Mouse (Mus musculus) neural tube, embryonic 12.5 days (tissue): ENCODE data around the gene Arhgef10l. TPM values are rescaled to one million over a fixed set of nuclear protein-coding genes. Genes with fewer than 3 reads are reported as not detected.

Experiments used
- ATAC-seq: fragments of 200-750 bp; cut with Nextera tagmentation; 2 replicates; pipeline ENCODE4 v1.8.0; 2017; ENCODE audit warnings: low read depth, mild to moderate bottlenecking, moderate TSS enrichment, moderate library complexity; ENCODE audit not compliant: low FRiP score
- H3K27ac ChIP-seq: fragments of 300-500 bp; sonication (generic); 2 replicates; pipeline ENCODE4 v1.5.1; 2016
- H3K27me3 ChIP-seq: fragments of 300-500 bp; sonication (generic); replicated peaks from 2 replicates; pipeline ENCODE4 v1.6.1; 2016; ENCODE audit warnings: mild to moderate bottlenecking
- H3K36me3 ChIP-seq: fragments of 300-500 bp; sonication (generic); 2 replicates; pipeline ENCODE4 v1.6.1; 2016; ENCODE audit warnings: mild to moderate bottlenecking
- H3K4me1 ChIP-seq: fragments of 300-500 bp; sonication (generic); 2 replicates; pipeline ENCODE4 v1.6.1; 2016
- H3K4me2 ChIP-seq: fragments of 300-500 bp; sonication (generic); replicated peaks from 2 replicates; pipeline ENCODE4 v1.6.1; 2016; ENCODE audit warnings: mild to moderate bottlenecking
- H3K4me3 ChIP-seq: fragments of 300-500 bp; sonication (generic); 2 replicates; pipeline ENCODE4 v1.5.1; 2016
- H3K9ac ChIP-seq: fragments of 300-500 bp; sonication (generic); 2 replicates; pipeline ENCODE4 v1.6.1; 2016; ENCODE audit warnings: mild to moderate bottlenecking
- H3K9me3 ChIP-seq: fragments of 300-500 bp; sonication (generic); 2 replicates; pipeline ENCODE4 v1.6.1; 2016; ENCODE audit warnings: mild to moderate bottlenecking
- WGBS: fragments of 180-500 bp; shearing (Covaris S2); methylation state at CpG from one replicate; pipeline ENCODE4 v1.1.7; 2016; 5-methylcytosine and 5-hydroxymethylcytosine counted together
- polyA plus RNA-seq: library from polyadenylated mRNA; unstranded; fragments of >200 nt; fragmentation: Nextera tagmentation; extraction: Ambion mirVana; gene quantifications from 2 replicates; pipeline ENCODE4 v1.2.1, GENCODE M21; 2016

The Arhgef10l gene
- polyA plus RNA-seq, 1 experiment from 2014 or later, result 38.8 TPM

- Histone ChIP-seq H3K27me3 (peaks cover 1% of the 10 kb centered on the region; the same call in 1 of the 2 replicates), H3K4me1 (peaks cover 21% of the 10 kb centered on the region), H3K4me2 (no peak overlapping the region), H3K27ac (no peak overlapping the region), H3K4me3 (no peak overlapping the region), H3K36me3 (peaks cover under 1% of the 10 kb centered on the region; the same call in 1 of the 2 replicates), H3K9ac (no peak overlapping the region), H3K9me3 (no peaks in the 10 kb centered on the region)
- no peak for ATAC-seq
- WGBS, result 48% methylated on average over 15 of the region's 15 CpGs
Observed at GRCm38 (mm10) chr4:140507172-140507714, 158.6 kb downstream of the Arhgef10l start.

DNA sequence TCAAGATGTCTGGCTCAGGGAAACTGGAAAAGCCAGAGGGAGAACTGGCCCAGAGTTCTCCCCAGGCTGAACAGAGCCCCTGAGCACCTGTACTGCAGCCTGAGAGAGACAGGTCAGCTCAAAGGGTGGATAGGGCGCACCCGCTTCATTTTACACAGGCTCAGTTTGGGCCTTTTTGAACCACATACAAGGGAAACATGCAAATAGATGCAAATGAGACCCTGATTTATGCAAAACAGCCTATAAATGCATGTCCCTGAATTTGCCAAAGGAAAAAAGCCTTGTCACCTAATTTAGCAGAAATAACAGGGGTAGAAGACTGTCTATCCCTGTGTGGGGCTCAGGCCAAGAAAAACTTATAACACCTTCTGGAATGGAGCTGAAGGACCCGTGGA, 160.2 kb downstream of the Arhgef10l start:
- peaks cover 3% of the 10 kb centered on the region; the same call in 1 of the 2 replicates for H3K27me3 ChIP-seq
- 72% methylated on average over 3 of the region's 3 CpGs for WGBS
- no peak overlapping the region for H3K9ac ChIP-seq
- no peak overlapping the region for H3K4me3 ChIP-seq
- no peaks in the 10 kb centered on the region for H3K36me3 ChIP-seq
- no peak overlapping the region; the same call in 1 of the 2 replicates for H3K27ac ChIP-seq
- H3K4me2 ChIP-seq, result no peak overlapping the region
- H3K4me1 ChIP-seq, result peaks cover 24% of the 10 kb centered on the region
- ATAC-seq, result no peak
- H3K9me3 ChIP-seq, result no peaks in the 10 kb centered on the region

DNA sequence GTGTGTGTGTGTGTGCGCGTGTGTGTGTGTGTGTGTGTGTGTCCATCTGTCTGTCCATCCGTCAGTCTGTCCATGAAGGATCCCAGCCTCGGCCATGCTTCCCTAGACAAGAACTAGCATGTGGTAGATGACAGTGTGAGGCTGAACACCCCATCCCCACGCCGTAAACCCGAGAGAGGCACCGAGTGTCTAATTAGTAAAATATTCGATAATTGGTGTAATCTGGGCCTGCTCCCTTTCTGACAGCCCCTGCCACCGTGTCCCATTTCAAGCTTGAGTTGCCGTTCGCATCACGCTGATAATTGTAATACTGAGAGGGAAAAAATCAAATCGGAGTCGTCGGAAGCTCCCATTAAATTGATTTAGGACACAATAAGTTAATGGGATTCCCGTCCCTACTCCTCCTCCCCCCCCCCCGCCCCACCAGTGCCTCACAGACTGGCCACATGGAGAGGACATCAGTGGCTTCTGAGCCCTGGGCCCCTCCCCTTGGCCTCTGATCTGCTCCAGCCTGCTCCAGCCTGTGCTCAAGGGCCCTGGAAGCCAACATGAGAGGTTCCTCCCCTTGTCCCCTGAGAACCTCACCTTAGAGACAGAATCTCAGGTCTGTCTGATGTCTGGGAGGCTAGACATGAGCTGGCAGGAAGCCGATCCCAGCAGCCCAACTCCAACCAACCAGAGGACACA, 160.7 kb downstream of the Arhgef10l start:
- Histone ChIP-seq H3K4me2 (no peak overlapping the region), H3K4me1 (peaks cover 24% of the 10 kb centered on the region), H3K9me3 (no peaks in the 10 kb centered on the region), H3K9ac (no peak overlapping the region), H3K4me3 (no peak overlapping the region), H3K27ac (no peak overlapping the region; the same call in 1 of the 2 replicates), H3K36me3 (no peaks in the 10 kb centered on the region), H3K27me3 (peaks cover 3% of the 10 kb centered on the region; the same call in 1 of the 2 replicates)
- ATAC-seq, result 0 out of 2 replicates have a peak, but pooled peaks have one; percentile 27
- WGBS, result 38% methylated on average over 19 of the region's 19 CpGs

DNA sequence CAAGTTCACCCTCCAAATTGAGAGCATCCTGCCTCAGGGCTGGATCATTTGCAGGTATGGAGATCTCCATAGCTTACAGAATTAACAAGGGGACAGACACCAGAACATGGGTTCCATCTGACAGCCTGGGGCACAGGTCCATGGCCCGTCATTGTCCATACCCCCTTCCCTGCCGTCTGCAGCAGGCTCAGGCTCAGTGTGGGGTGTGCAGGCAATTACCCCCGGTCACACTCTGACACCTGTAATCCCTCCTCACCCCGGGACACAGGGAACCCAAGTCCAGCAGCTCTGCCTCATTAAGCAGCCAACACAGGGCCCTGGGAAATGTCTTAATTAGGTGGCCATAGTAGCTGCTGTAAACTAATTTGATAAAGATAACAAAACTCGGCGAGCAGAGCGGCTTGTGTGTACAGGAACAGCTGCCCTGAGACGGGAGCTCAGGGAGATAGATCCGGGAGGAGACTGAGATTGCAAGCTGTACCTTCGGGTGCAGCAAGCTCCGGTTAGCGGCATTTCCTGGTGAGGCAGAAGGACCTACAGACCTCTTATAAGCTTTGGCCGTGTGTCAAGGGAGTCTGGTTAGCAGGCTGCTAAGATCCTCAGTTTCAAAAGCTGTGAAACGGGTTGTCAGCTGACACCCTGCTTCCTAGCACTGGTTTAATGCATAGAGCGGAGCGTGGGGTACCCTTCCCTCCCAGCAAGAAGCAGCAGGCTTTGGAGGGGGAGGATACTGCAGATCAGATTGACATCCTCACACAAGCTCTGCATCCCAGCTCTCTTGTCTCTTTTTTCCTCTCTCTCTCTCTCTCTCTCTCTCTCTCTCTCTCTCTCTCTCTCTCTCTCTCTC, 161.5 kb downstream of the Arhgef10l start:
- peaks cover 24% of the 10 kb centered on the region for H3K4me1 ChIP-seq
- WGBS, result 29% methylated on average over 16 of the region's 16 CpGs
- no peaks in the 10 kb centered on the region for H3K9me3 ChIP-seq
- H3K27ac ChIP-seq, result no peak overlapping the region; the same call in 1 of the 2 replicates
- H3K36me3 ChIP-seq, result no peaks in the 10 kb centered on the region
- H3K9ac ChIP-seq, result no peak overlapping the region
- peak; percentile 21; the same call in 1 of the 2 replicates for ATAC-seq
- H3K4me3 ChIP-seq, result no peak overlapping the region
- H3K4me2 ChIP-seq, result no peak overlapping the region
- peaks cover 3% of the 10 kb centered on the region; the same call in 1 of the 2 replicates for H3K27me3 ChIP-seq

GRCm38 (mm10) chr4:140500766-140501165, 165.0 kb downstream of the Arhgef10l start:
- Histone ChIP-seq H3K4me1 (peaks cover 40% of the 10 kb centered on the region), H3K27me3 (peaks cover 3% of the 10 kb centered on the region), H3K4me2 (no peak overlapping the region), H3K9me3 (no peaks in the 10 kb centered on the region), H3K9ac (no peak overlapping the region), H3K4me3 (no peak overlapping the region), H3K27ac (no peak overlapping the region), H3K36me3 (no peaks in the 10 kb centered on the region)
- no peak for ATAC-seq
- 54% methylated on average over 7 of the region's 7 CpGs for WGBS

DNA sequence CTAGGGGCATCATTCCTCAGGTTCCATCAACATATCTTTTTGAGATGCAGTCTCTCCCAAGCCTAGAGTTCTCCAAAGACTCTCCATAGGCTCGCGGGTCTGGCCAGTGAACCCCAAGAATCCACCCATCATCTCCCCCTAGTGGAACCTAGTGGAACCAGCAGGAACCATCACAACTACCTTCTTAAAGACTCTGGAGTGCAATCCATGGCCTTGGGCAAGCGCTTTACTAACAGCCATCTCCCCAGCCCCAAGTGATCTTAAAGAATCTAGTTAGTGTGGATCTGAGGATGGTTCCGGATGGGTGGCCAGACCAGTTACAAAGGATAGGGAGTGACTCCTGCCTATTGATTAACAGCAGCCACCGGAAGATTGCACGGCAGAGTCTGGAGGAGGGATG, 166.2 kb downstream of the Arhgef10l start:
- Histone ChIP-seq H3K36me3 (no peaks in the 10 kb centered on the region), H3K27me3 (peaks cover 3% of the 10 kb centered on the region), H3K9ac (no peak overlapping the region), H3K4me1 (peaks cover 33% of the 10 kb centered on the region), H3K9me3 (no peaks in the 10 kb centered on the region), H3K4me3 (no peak overlapping the region), H3K27ac (no peak overlapping the region), H3K4me2 (no peak overlapping the region)
- no peak for ATAC-seq
- 87% methylated on average over 6 of the region's 6 CpGs for WGBS

DNA sequence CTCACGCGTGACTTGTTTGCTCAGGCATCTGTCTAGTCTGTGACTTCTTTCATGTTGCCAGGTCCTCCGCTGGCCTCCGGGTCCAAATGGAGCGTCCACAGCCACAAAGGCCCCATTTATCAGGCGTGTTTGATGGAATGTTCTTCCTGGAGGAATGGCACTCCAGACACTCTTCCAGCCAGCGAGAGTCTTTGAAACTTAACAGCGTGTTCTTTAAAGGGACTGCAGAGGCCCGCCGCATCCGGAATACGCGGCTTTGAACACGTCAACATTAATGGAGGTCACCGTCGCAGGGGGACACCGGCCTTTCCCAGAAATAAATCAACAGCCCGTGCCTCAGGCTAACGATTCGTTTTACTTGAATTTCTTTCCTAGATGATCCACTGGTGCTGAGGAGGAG, 168.6 kb downstream of the Arhgef10l start:
- H3K4me2 ChIP-seq, result peak overlapping the region; percentile 0; the same call in 1 of the 2 replicates
- H3K4me1 ChIP-seq, result peaks cover 27% of the 10 kb centered on the region
- H3K9me3 ChIP-seq, result no peaks in the 10 kb centered on the region
- no peak overlapping the region for H3K9ac ChIP-seq
- H3K27ac ChIP-seq, result no peak overlapping the region
- no peak overlapping the region for H3K4me3 ChIP-seq
- H3K36me3 ChIP-seq, result no peaks in the 10 kb centered on the region
- peaks cover under 1% of the 10 kb centered on the region for H3K27me3 ChIP-seq
- WGBS, result 30% methylated on average over 20 of the region's 20 CpGs
- ATAC-seq, result no peak

- H3K4me3 ChIP-seq, result no peak overlapping the region
- ATAC-seq, result no peak
- no peak overlapping the region for H3K4me2 ChIP-seq
- no peaks in the 10 kb centered on the region for H3K27me3 ChIP-seq
- 0 out of 2 replicates have a peak, but pooled peaks cover 5% of the 10 kb centered on the region for H3K4me1 ChIP-seq
- H3K27ac ChIP-seq, result no peak overlapping the region
- 57% methylated on average over 5 of the region's 5 CpGs for WGBS
- H3K9ac ChIP-seq, result no peak overlapping the region
- H3K9me3 ChIP-seq, result no peaks in the 10 kb centered on the region
- H3K36me3 ChIP-seq, result no peaks in the 10 kb centered on the region
Observed at GRCm38 (mm10) chr4:140491555-140491954, 174.3 kb downstream of the Arhgef10l start.

DNA sequence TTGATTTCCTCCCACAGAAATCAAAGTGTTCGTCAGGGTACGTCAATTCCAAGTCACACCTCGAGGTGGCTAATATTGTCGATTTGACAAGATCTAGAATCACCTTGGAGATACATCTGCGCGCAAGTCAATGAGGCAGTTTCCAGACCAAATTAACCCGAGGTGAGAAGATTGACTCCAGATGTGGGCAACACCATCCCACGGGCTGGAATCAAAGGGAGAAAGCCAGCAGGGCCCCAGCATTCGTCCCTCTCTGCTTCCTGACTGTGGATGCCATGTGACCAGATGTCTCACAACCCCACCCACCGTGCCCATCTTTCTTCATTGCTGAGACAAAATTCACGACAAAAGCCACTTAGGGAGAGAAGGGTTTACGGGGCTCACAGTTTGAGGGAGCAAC, 180.4 kb downstream of the Arhgef10l start:
- peaks cover 5% of the 10 kb centered on the region; the same call in 1 of the 2 replicates for H3K4me1 ChIP-seq
- H3K4me3 ChIP-seq, result no peak overlapping the region
- 60% methylated on average over 12 of the region's 12 CpGs for WGBS
- no peaks in the 10 kb centered on the region for H3K27me3 ChIP-seq
- H3K4me2 ChIP-seq, result no peak overlapping the region
- H3K9ac ChIP-seq, result no peak overlapping the region
- H3K36me3 ChIP-seq, result no peaks in the 10 kb centered on the region
- H3K9me3 ChIP-seq, result no peaks in the 10 kb centered on the region
- ATAC-seq, result no peak
- H3K27ac ChIP-seq, result no peak overlapping the region

DNA sequence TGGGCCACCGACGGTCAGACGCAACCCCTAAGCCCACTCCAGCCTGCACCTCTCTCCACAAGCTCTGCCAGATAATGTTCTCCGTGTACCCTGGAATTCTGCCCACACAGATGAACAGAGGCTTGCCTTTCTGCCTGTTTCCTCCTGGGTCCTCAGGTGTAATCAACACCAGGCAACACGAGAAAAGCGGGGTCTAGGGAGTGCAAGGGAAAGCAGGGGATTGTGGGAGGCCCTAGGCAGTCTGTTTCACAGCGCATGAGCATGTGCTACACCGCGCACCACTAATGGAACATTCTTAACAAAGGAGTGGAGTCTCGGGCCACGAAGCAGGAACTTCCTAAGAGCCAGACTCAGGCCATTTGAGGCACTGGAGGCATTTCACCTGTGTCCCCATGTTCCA, 182.7 kb downstream of the Arhgef10l start:
- no peaks in the 10 kb centered on the region for H3K27me3 ChIP-seq
- WGBS, result 89% methylated on average over 11 of the region's 11 CpGs
- no peaks in the 10 kb centered on the region for H3K9me3 ChIP-seq
- no peak overlapping the region for H3K9ac ChIP-seq
- H3K27ac ChIP-seq, result no peak overlapping the region
- H3K4me1 ChIP-seq, result peaks cover 15% of the 10 kb centered on the region
- H3K36me3 ChIP-seq, result no peaks in the 10 kb centered on the region
- H3K4me3 ChIP-seq, result no peak overlapping the region
- no peak for ATAC-seq
- H3K4me2 ChIP-seq, result no peak overlapping the region

- no peak overlapping the region for H3K4me2 ChIP-seq
- H3K4me1 ChIP-seq, result peaks cover 15% of the 10 kb centered on the region
- WGBS, result 33% methylated on average over 15 of the region's 15 CpGs
- H3K4me3 ChIP-seq, result no peak overlapping the region
- H3K9ac ChIP-seq, result 0 out of 2 replicates have a peak overlapping the region, but pooled peaks have one; percentile 33
- no peak for ATAC-seq
- no peaks in the 10 kb centered on the region for H3K27me3 ChIP-seq
- no peak overlapping the region for H3K27ac ChIP-seq
- H3K9me3 ChIP-seq, result no peaks in the 10 kb centered on the region
- H3K36me3 ChIP-seq, result no peaks in the 10 kb centered on the region
Observed at GRCm38 (mm10) chr4:140480369-140481067, 185.3 kb downstream of the Arhgef10l start.
